Comparison of ENCODE assay signal across 15 mouse cellular contexts in the genomic region with DNA sequence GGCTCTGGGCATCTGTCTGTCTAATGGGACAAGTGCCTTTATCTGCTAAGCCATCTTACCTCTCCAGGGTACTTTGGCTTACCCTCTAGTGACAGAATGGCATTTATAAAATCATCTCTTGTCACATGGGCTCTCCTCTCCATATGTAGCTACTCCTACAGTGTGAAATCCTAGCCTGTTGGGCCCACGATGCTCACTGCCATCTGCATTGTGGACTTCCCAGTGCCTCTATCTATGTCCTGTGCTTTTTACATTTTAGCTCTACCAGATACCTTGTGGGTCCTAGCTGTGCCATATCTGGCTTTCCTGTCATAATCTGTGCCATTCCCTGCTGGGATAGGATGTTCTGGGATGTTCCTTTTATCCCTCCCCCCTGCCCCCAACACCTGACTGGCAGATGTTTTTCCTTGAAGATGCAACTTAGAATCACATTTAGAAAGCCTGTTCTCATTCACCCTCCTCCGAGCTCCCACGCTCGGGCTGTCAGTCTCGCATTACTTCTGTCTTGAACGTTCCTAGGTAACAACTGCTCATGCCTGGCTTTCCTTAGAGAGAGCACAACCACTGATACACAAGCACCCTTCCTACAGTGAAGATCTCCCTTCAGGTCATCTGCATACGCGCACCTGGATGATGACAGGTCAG. TPM values are rescaled to one million over a fixed set of nuclear protein-coding genes. Genes with fewer than 3 reads are reported as not detected.
A peak's percentile ranks its signal among the peaks of the same experiment; 100 is the strongest.
DNase-seq lines count a peak whose midpoint lies in the region; ATAC-seq and TF ChIP-seq lines count a peak whose summit lies in the region.
"Had no signal": no experiment of that assay in that cellular context is flagged by ENCODE, and none has a peak within 500 bp of the region (broad histone marks: within the 10 kb centered on the region; RNA-seq: fewer than 3 reads in every experiment).

No protein-coding gene starts in this region.

- H3K4me1 ChIP-seq in bone marrow, adult 2 months (ENCODE audit: control insufficient read depth, insufficient read depth, low read length) = peaks cover 2% of the 10 kb centered on the region; the same call in 1 of the 2 replicates
- H3K4me1 ChIP-seq in embryonic fibroblast, embryonic 13.5 days (ENCODE audit: control insufficient read depth, insufficient read depth, low read length) = peaks cover 17% of the 10 kb centered on the region
- H3K4me1 ChIP-seq in kidney, embryonic 15.5 days = peaks cover 23% of the 10 kb centered on the region
- H3K4me1 ChIP-seq: forebrain, embryonic 12.5 days; midbrain, embryonic 15.5 days had no signal

- H3K27me3 ChIP-seq in kidney, embryonic 15.5 days = no peaks in the 10 kb centered on the region
- H3K27me3 ChIP-seq: embryonic facial prominence, embryonic 15.5 days; limb, embryonic 12.5 days; midbrain, embryonic 15.5 days had no signal

- no peaks in the 10 kb centered on the region for H3K9me3 ChIP-seq in kidney, embryonic 15.5 days (replicated peaks)
- H3K9me3 ChIP-seq: embryonic facial prominence, embryonic 15.5 days; forebrain, embryonic 12.5 days; limb, embryonic 12.5 days; midbrain, embryonic 15.5 days had no signal

- no peak for ATAC-seq in kidney, embryonic 15.5 days (replicated peaks; ENCODE audit: low FRiP score)
- ATAC-seq: hindbrain, embryonic 16.5 days; midbrain, embryonic 15.5 days had no signal

- no peak for TF ChIP-seq POLR2A in bone marrow, adult 2 months (IDR thresholded peaks at IDR 0.05; ENCODE audit: borderline replicate concordance, control insufficient read depth, low read depth, low read length)
- no peak for TF ChIP-seq POLR2A in embryonic fibroblast, embryonic 13.5 days (IDR thresholded peaks at IDR 0.05; ENCODE audit: low read depth, low read length)

- no peaks in the 10 kb centered on the region for H3K36me3 ChIP-seq in kidney, embryonic 15.5 days
- H3K36me3 ChIP-seq: embryonic facial prominence, embryonic 15.5 days; forebrain, embryonic 12.5 days; limb, embryonic 12.5 days; midbrain, embryonic 15.5 days had no signal

- peak overlapping the region; percentile 54 for H3K27ac ChIP-seq in bone marrow, adult 2 months (ENCODE audit: control insufficient read depth, insufficient read depth, low read depth, low read length, poor library complexity)
- H3K27ac ChIP-seq in embryonic fibroblast, embryonic 13.5 days (ENCODE audit: insufficient read depth, low read length) = peak overlapping the region; percentile 77
- H3K27ac ChIP-seq in kidney, embryonic 15.5 days = no peak overlapping the region
- H3K27ac ChIP-seq: embryonic facial prominence, embryonic 15.5 days; forebrain, embryonic 12.5 days; limb, embryonic 12.5 days; liver, embryonic 14.5 days; midbrain, embryonic 15.5 days had no signal

- no peak overlapping the region for H3K4me2 ChIP-seq in kidney, embryonic 15.5 days
- H3K4me2 ChIP-seq: embryonic facial prominence, embryonic 15.5 days; forebrain, embryonic 12.5 days; limb, embryonic 12.5 days; midbrain, embryonic 15.5 days had no signal

- WGBS in bone marrow, adult 2 months = 51% methylated on average over 8 of the region's 8 CpGs
- 64% methylated on average over 8 of the region's 8 CpGs for WGBS in kidney, embryonic 15.5 days

- H3K4me3 ChIP-seq in bone marrow, adult 2 months (replicated peaks; ENCODE audit: control insufficient read depth, low read depth, low read length) = no peak overlapping the region
- no peak overlapping the region for H3K4me3 ChIP-seq in embryonic fibroblast, embryonic 13.5 days (ENCODE audit: insufficient read depth, low read length)
- H3K4me3 ChIP-seq in kidney, embryonic 15.5 days (replicated peaks) = no peak overlapping the region
- H3K4me3 ChIP-seq: embryonic facial prominence, embryonic 15.5 days; forebrain, embryonic 12.5 days; limb, embryonic 12.5 days; midbrain, embryonic 15.5 days had no signal

- DNase-seq in layer of hippocampus, postnatal 36 days = peak; percentile 10 to 20
- DNase-seq in layer of hippocampus, adult 9-10 months (ENCODE audit: low spot score) = no peak
- peak; percentile 44 to 57 for DNase-seq in right cerebral cortex, postnatal 10 days (ENCODE audit: low spot score in 2 of 2)
- no peak for DNase-seq in embryo, embryonic 11 days
- DNase-seq: cerebellum, postnatal 10 days; heart, postnatal 4 days had no signal

- no peak for TF ChIP-seq CTCF in bone marrow, adult 2 months (IDR thresholded peaks at IDR 0.05; ENCODE audit: control insufficient read depth, insufficient read depth, low read length)
- no peak for TF ChIP-seq CTCF in embryonic fibroblast, embryonic 13.5 days (IDR thresholded peaks at IDR 0.05; ENCODE audit: borderline replicate concordance, insufficient read depth, low read length)

- H3K9ac ChIP-seq in kidney, embryonic 15.5 days = no peak overlapping the region
- H3K9ac ChIP-seq: embryonic facial prominence, embryonic 15.5 days; forebrain, embryonic 12.5 days; limb, embryonic 12.5 days; liver, embryonic 14.5 days; midbrain, embryonic 15.5 days had no signal

RNA-seq across cellular contexts. Expression of a gene that starts 39.9 kb away (rescaled TPM):
- total RNA-seq in layer of hippocampus, postnatal 36 days (2021) = 10 to 100 TPM; 16.7 to 17.7 TPM
- polyA plus RNA-seq in bone marrow, adult 2 months (2011; ENCODE audit: insufficient read depth, insufficient read length, low replicate concordance, missing spikeins) = 6.0 and 18.2 TPM in 2 replicates
- polyA plus RNA-seq in embryonic fibroblast, embryonic 13.5 days (2011; ENCODE audit: insufficient read length, low read depth, missing spikeins) = 12.5 and 12.8 TPM in 2 replicates
- polyA plus RNA-seq in kidney, embryonic 15.5 days (2015; fragmentation: Nextera tagmentation; extraction: Ambion mirVana) = 5.7 and 5.8 TPM in 2 replicates

Comparison
In these comparisons a context has a peak if more than half of its experiments do, and no peak if none do; other contexts are left out.
1. DNase-seq: peak in layer of hippocampus, postnatal 36 days (2 of 2) and right cerebral cortex, postnatal 10 days (2 of 2); none in layer of hippocampus, adult 9-10 months (single experiment) and embryo, embryonic 11 days (single experiment).